Mouse (Mus musculus) hematopoietic stem cell, adult 5-6 weeks (primary cell): ENCODE data around the gene Tmem200a. TPM values are rescaled to one million over a fixed set of nuclear protein-coding genes. Genes with fewer than 3 reads are reported as not detected.

Experiments used
- ATAC-seq, 2 experiments: fragments of 125-278 bp in 1 of 2; replicated peaks in 1 of 2; 2 replicates each; pipeline ENCODE4 v1.8.0; 2016 to 2017; ENCODE audit warnings: inconsistent platforms in 2 of 2, mild to moderate bottlenecking in 2 of 2, moderate number of reproducible peaks in 2 of 2, low read depth in 1 of 2, moderate TSS enrichment in 1 of 2; ENCODE audit not compliant: low FRiP score in 2 of 2, poor library complexity in 2 of 2, severe bottlenecking in 2 of 2, insufficient read depth in 1 of 2, low TSS enrichment in 1 of 2
- total RNA-seq: library from RNA; stranded (forward); fragments of 172-1452, 232-1000 nt; gene quantifications from 2 replicates; pipeline ENCODE4 v1.2.3, GENCODE M21; 2017

Gene Tmem200a
- total RNA-seq, 1 experiment from 2014 or later: not detected

DNA sequence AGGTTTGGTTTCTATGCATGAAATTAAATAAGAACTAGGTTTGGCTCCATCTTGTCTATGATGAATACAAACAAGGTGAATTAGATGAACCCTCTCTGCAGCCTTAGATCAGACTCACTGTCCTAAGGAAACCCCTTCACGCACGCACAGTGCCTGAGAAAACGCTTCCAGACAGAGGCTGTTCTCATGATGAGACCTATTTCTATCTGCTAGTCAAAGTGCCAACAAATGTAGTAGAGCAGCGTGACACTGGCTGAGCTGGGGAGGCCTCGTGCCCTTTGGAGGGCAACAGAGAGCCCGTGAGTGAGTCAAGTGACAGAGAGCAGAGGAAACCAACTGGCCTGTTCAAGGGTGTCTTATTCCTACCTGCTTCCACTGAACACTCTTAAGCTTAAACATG is 73.4 kb downstream of the Tmem200a start:
- no peak for ATAC-seq

DNA sequence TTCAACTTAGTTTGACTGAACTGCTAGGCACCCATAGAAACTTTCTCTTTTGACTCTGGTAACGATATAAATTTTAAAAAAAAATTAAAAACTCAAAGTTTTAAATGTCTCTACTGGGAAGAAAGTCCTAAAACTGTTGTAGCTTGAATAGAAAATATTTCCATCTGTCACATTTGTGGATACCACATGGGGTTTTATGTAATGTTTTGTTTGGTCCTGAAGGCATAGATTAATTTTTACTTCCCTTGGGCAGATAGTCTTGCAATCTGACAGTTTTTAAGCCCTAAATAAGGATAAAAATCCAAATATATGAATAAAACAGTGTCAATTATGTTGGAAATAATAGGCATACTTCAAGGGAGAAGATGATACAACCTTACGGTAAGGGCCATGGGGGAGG is 78.0 kb downstream of the Tmem200a start:
- no peak for ATAC-seq

DNA sequence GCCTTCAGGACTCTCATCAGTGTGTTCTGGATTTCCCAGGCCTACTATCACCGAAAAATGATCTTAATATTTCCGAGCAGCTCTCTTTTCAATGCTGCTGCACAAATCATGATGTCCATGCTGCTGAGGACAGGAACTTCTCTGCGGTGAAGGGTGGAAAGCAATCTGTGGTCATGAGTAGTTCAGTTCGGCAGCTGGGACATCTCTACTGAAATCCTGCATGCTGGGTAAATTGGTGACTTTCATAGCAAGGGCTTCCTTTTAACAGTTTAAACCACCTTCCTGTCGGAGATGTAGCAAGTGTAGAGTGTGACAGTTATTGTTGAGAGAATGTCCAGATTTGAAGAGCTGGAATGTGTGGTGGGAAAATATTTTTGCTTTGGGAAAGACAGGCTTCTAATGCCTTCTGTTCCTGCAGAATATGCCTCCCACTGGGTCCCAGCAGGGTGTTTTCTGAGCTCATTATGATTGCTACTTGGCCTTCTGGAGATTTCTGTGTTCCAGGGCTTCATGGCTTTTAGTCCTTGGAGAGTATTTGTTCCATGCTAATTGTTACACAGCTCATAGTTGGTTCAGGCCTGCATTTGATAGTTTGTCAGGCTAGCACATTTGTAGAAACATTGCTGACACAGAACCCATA is 79.4 kb downstream of the Tmem200a start:
- ATAC-seq: no peak

DNA sequence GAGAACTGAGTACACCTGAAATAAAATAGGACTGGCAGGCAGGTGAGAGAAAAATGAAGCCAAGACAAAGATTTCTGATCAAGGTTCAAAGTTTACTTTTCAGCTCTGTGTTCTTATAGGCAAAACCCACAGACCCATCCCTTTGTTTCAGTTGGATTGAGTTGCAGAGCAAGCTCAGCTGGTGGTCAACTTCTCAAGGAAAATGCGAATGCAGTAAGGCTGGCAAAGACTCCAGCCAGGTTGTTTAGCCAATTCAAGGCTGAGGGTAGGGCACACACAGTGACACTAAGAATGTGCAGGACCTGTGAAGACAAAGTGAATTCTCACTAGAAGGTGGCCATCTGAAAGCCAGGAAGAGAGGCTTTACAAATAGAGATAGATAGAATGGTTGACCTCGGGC is 94.8 kb downstream of the Tmem200a start:
- no peak for ATAC-seq

DNA sequence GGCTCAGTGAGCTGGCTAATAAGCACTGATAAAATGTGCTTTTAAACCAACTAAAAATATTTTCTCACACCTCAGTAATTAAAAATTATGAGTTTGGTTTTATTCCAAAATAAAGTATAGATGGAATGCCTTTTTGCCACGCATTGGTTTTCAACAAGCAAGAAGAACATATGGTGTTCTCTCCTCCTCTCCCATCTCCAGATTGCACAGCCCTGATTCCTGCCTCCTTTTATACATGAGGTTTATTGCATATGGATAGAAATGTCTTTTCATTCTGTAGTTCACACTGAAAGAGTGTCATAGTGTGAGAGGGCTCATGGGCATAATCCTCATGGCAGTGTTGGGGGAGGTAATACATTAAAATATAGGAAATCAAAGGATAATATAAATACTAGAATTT is 96.2 kb downstream of the Tmem200a start:
- ATAC-seq: no peak

DNA sequence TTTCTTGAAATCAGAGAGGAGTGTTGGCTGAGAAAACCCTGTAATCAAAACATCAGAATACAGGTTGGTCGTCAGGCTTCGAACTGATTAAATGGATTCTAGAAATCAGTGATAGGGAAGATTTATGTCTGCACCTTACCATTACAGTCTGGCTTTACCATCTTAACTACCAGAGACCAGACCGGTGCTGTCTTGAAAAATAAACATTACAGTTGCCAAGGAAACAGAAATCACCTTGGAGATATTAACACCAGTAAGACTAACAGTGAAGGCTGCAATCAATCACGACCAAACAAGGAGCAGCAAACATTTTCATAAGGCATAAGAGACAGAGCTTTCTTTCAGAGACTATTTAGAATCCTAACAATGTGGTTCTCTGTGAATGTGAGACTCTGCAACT is 116.0 kb downstream of the Tmem200a start:
- ATAC-seq: no peak

DNA sequence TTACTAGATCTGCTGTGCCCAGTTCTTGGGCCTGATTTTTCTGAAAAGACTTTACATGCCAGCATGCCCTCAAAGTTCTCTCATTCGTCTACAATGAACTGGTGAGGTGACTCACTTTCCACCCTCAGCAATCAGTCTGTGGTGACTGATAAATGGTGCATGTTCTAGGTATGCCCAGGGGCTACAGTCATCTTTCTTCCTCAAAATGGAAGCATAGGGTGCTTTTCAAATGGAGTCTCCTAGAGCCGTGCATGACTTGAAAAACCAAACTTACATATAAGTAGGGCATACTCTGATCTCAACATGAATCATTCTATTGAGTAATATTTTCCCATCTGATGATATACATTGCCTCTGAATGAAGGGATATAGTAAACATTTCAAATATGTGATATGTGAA is 117.8 kb downstream of the Tmem200a start:
- ATAC-seq: no peak

DNA sequence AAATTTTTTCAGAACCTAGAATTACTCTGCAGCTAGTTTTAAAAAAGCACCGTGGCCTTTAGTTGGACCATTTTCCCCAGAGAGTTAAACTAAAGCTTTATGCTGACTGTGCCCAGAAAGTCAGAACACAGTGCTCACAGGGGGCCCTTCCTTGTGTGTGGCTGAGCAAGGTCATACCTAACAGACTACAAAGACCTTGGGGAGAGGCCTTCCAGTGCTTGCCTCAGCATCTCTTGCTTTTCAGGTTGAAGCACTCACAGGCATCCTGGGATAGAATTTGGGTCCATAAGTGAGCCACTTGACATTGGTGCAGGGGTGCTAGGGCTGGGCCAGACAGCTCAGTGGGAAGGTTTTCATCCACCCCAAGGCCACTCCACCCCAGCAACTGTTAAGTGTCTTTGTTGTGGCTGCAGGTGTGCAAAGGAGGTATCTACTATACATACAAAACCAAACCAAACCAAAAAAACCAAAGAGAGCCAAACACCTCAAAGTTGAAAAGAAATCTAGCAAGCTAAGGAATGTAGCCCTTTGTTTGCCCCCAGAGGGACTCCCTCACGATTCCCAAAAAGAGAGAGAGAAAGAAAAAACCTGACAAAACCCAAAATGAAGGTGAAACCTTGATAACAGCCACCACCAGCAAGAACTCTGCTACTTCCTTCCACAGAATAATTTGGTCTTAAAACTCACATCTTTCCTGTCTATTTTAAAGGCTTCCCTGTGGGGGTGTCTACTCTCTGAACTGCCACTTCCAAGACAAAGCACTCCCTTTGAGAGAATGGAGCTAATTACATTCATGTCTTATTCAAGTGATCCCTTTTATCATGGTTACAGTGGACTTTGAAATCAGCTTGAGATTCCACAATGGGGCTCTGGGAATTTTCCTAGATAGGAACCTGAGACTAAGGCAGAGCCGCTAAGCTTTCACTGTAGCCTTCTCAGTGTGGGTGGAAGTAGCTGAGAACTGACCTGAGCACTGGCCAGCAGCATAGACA is 119.8 kb downstream of the Tmem200a start:
- ATAC-seq: no peak

DNA sequence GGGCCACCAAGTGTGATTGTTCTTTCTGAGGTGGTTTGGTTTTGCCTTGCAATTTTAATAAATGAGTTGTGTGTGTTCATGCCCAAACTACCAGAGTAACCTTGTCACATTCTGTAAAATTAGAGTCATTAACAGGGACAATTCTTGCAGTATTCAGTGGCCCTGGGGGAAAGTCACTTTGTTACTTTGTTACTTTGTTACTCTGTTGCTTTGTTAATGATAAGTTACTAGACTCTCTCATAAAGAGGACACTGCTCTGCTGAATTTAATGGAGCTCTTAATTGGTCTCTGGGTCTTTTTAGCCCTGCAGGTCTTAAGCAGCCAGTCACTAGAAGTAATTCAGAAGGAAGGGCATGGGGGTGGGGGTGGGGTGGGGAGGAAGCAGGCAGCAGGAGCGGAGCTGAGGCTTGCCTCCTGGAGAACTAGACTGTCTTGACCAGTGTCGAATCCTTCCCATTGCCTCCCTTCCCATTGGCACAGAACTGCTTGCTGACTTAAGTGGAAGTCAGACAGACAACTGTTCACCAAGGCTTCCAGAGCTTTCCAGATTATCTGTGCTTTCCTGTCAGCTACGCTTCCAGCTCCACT is 124.1 kb downstream of the Tmem200a start:
- no peak for ATAC-seq

DNA sequence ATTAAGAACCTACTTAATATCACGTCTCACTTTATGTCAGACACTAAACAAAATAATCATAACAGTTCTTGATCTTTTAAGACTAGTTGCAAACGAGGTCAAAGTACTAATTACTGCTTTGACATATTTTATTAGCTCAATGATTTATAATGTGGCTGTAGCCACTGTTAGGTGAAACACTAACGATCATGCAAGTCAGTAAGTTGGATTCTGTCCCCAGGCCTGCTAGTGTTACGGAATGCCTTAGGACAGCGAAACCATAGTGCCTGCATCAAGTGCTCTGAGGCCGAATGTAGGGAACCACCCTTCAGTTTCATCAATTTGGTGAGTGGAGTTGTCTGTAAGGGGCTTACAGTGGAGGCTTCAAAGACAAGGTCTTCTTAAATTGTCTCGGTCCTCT is 126.0 kb downstream of the Tmem200a start:
- ATAC-seq: no peak

DNA sequence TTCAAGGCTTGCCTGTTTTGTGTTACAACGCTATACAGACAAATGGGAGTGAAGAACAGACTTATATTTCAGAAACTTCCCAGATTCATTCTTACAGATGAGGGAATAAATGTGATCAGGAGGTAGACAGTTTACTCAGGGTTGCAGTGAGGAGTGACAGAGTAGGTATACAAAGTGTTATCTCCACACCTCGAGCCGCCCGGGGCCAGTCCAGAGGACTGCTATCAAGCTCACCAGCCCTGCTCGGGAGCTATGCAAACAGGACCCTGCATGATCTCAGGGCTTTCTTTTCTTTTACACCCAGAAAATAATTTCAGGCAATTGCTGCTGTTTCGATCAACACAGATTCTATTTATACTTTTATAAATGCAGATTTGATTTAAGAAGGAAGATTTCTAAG is 126.7 kb downstream of the Tmem200a start:
- no peak for ATAC-seq

DNA sequence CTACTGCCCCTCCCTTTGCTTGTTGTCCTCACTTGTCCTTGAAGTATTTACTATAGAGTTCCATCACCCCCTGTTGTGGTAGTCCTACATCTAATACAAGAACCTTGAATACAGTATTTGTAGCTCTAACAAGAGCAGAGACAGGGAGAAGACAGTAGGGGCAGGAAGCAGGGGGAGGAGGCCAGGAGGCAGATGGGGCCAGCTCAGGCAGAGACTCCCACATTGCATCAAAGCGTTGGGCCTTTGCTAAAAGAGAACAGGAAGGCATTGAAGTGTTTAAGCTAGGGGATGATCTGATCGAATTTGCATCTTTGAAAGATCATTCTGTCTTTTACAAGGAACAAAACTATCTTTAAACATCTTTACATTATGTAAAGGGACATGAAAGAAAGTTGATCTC is 133.0 kb downstream of the Tmem200a start:
- ATAC-seq: no peak

DNA sequence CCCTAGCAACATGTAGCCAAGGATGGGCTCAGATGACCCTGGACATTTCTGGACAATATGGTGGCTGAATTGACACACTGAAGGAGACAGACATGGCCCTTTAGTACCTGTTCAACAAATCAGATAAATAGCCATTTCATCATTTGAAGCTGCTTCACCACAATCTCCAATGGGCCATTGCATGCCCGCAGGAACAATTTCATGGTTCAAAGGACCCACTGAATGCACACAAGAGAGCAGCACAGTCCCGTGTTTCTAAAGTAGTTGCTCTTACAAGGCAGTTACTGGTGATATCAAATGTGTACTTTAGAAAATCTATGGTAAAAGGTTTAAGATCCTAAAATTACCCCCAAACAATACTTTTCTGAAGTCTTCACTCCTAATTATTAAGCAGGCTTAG is 134.2 kb downstream of the Tmem200a start:
- no peak for ATAC-seq

DNA sequence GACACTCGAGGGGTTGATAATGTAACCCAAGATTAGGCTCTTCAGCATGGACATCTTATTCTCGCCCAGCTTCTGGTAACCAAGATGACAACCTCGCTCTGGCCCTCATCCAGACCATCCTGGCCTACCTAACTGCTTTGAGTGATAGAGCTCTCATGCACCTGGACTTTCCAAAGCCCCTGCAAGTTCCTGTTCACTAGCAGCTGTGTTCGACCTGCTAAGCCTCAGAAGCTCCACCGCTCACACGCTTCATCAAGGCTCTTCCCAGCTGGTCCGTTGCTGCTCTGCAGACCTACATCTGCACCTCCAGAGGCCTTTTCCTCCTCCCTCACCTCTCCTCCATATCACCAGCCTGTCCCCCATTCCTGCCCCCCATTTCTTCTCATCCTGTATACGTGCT is 147.1 kb downstream of the Tmem200a start:
- no peak for ATAC-seq

DNA sequence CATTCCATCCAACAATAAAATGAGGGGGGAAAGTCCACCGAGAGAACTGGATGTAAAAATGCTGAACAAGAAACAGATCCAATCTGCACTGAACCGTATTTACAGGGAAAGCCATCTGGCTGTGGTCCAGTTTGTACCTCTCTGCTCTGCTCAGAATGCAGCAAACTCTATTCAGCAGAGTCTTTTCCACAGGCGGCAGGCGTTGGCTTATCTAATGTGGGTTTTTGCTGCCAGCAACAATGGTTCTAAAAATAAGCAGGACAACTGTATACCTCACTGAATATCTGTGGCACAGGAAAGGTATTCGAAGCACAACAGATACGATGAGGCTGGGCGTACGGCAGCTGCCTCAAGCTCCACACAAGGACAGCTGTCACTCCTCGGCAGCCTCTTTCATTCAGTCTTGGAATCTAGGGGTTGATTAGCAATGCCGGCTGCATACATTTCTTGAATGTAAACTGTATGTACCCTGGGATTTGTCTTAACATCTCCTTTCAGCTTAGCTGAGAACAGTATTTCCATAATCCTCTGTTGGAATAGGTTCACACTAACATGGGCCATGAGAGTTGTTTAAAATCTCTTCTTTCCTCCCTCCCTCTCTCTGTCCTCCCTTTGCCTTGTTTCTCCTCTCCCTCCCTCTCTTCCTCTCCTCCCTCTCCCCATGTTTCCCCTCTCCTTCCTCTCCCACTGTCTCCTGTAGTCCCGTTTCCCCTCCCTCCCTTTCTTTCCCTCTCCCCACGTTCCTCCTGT is 149.3 kb downstream of the Tmem200a start:
- ATAC-seq: no peak

DNA sequence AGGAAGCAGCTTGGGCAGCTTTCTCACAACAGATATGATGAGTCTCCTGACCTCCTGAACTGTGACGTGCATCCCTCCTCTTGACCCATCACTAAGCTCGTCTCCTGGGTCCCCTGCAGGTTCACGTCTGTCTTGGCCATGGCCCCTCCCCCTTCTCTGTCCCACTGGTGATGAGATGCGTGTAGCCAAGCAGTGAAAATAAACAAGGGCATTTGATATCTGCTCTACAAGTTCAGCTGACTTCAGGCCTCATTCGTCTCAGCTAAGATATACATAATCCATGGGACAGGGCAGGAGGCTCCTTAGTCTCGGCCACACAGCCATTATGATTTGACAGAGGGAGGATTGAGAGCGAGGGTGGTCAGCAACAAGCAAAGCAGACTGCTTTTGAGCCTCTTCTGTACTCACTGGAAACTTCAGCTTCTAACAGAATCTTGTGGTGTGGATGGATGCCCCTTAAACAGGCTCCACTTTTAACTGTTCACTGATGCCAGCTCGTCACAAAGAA is 149.9 kb downstream of the Tmem200a start:
- ATAC-seq: no peak

DNA sequence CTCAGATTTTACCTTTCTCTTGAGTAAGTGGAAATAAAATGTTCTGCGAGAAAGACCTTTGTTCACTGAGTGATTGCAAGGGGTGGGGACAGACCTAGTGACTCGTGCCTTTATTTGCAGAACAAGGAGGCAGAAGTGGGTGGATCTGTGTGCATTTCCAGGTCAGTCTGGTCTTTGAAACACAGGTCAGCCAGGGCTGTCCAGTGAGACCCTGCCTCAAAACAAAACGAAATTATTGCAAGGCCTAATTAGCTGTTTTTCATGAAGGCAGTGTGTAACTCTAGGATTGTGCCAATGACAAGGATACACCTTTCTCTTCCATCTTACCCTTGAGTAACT is 150.4 kb downstream of the Tmem200a start:
- no peak for ATAC-seq
